Mouse (Mus musculus): ENCODE data around the gene Klk1b9.
"Not testable (repeated sequence)": the region's sequence is repeated elsewhere in the genome, so short reads cannot be mapped to it uniquely, and the experiment has no call there.

DNA sequence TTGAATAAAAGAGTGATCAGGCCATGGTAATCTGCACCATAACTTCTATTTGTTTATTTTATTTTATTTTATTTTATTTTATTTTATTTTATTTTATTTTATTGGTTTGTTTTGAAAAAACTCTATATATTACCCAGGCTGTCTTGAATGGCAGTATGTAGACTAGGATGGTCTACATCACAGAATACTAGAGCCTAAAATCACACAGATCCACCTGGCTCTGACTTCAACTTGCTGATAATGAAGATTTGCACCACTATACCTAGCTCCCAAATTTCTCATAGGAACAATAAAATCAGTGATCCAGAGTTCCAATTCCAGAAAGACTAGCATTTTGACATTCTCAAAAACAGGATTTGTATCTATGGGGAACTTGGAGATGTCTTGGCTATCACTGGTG is 36.0 kb downstream of the Klk1b9 start, which contains the start of gene Klk1b26:
- not testable (repeated sequence) for TF ChIP-seq POLR2A (IDR thresholded peaks at IDR 0.05; ENCODE audit: control insufficient read depth in 1 of 2, insufficient read depth in 1 of 2, low read depth in 1 of 2, low read length in 2 of 2, poor library complexity in 1 of 2); USF1 (IDR thresholded peaks at IDR 0.05; ENCODE audit: low read depth, low read length); CHD2 (IDR thresholded peaks at IDR 0.05; ENCODE audit: low read length); ELF1 (IDR thresholded peaks at IDR 0.05; ENCODE audit: low read depth, low read length); CTCF (IDR thresholded peaks at IDR 0.05 in 2 of 3, conservative IDR thresholded peaks at IDR 0.05 in 1 of 3; ENCODE audit: control insufficient read depth in 1 of 3, insufficient read depth in 1 of 3, low read depth in 2 of 3, low read length in 3 of 3, poor library complexity in 1 of 3, severe bottlenecking in 1 of 3); HCFC1 (IDR thresholded peaks at IDR 0.05; ENCODE audit: low read depth, low read length); ZNF384 (IDR thresholded peaks at IDR 0.05; ENCODE audit: low read depth, low read length); MYC (IDR thresholded peaks at IDR 0.05; ENCODE audit: low read depth, low read length); MEF2A (IDR thresholded peaks at IDR 0.05; ENCODE audit: extremely low read depth, insufficient replicate concordance, low read depth, low read length, poor library complexity, severe bottlenecking)

All from MEL (cell line).